Mouse (Mus musculus) midbrain, embryonic 13.5 days (tissue): Measurements from ENCODE around the gene Krt77. TPM values are rescaled to one million over a fixed set of nuclear protein-coding genes. Genes with fewer than 3 reads are reported as not detected.

Experiments used
- ATAC-seq: fragments of 200-750 bp; cut with Nextera tagmentation; 2 replicates; pipeline ENCODE4 v1.8.0; 2017; ENCODE audit warnings: mild to moderate bottlenecking, moderate TSS enrichment, moderate library complexity
- H3K27ac ChIP-seq: fragments of 300-500 bp; sonication (generic); 2 replicates; pipeline ENCODE4 v1.5.1; 2015; ENCODE audit warnings: inconsistent platforms, mild to moderate bottlenecking, moderate library complexity
- H3K27me3 ChIP-seq: fragments of 300-500 bp; sonication (generic); 2 replicates; pipeline ENCODE4 v1.6.1; 2015; ENCODE audit warnings: mild to moderate bottlenecking, inconsistent platforms
- H3K36me3 ChIP-seq: fragments of 300-500 bp; sonication (generic); 2 replicates; pipeline ENCODE4 v1.6.1; 2015; ENCODE audit warnings: mild to moderate bottlenecking, inconsistent platforms
- H3K4me1 ChIP-seq: fragments of 300-500 bp; sonication (generic); replicated peaks from 2 replicates; pipeline ENCODE4 v1.6.1; 2015; ENCODE audit warnings: inconsistent platforms
- H3K4me2 ChIP-seq: fragments of 300-500 bp; sonication (generic); replicated peaks from 2 replicates; pipeline ENCODE4 v1.6.1; 2015; ENCODE audit warnings: moderate library complexity, mild to moderate bottlenecking, inconsistent platforms
- H3K4me3 ChIP-seq: fragments of 300-500 bp; sonication (generic); replicated peaks from 2 replicates; pipeline ENCODE4 v1.5.1; 2015; ENCODE audit warnings: mild to moderate bottlenecking, inconsistent platforms
- H3K9ac ChIP-seq: fragments of 300-500 bp; sonication (generic); replicated peaks from 2 replicates; pipeline ENCODE4 v1.6.1; 2015; ENCODE audit warnings: mild to moderate bottlenecking, inconsistent platforms
- H3K9me3 ChIP-seq: fragments of 300-500 bp; sonication (generic); 2 replicates; pipeline ENCODE4 v1.6.1; 2016; ENCODE audit warnings: mild to moderate bottlenecking, inconsistent platforms
- WGBS: fragments of 180-500 bp; shearing (Covaris S2); methylation state at CpG from one replicate; pipeline ENCODE4 v1.1.7; 2015; 5-methylcytosine and 5-hydroxymethylcytosine counted together
- polyA plus RNA-seq: library from polyadenylated mRNA; unstranded; fragments of >200 nt; fragmentation: Nextera tagmentation; extraction: Ambion mirVana; gene quantifications from 2 replicates; pipeline ENCODE4 v1.2.1, GENCODE M21; 2015

The Krt77 gene
- 0.15 TPM in 1 of 2 replicates, not detected in the other for polyA plus RNA-seq

DNA sequence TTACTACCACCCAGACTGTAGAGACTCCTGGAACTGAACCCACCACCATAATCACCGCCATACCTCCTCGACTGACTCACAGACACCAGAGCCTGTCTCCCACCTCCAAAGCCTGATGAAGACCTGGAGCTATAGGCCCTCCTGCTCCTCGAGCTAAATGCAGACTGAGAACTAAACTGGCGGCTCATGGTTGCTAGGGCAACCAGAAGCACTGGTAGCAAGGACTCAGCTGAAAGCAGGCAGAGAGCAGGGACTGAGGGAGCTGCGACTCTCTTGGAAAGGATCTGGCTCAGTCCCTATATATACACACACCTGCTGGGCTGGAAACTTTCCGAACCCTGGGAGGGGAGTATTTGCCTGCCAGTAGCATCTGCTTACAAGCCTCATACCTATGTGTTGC is at the start of gene Krt77:
Gene Krt77 (minus strand): TSS at position 275 of the 400 bp plus-strand sequence.
- no peaks in the 10 kb centered on the region for H3K36me3 ChIP-seq
- no peaks in the 10 kb centered on the region for H3K27me3 ChIP-seq
- H3K27ac ChIP-seq, result 0 out of 2 replicates have a peak within 1 kb of the TSS, but pooled peaks have one; percentile 19
- WGBS, result 30% methylated on average over 6 of the region's 6 CpGs
- H3K4me1 ChIP-seq, result peaks cover 6% of the 10 kb centered on the region; the same call in 1 of the 2 replicates
- no peak for ATAC-seq
- no peak within 1 kb of the TSS for H3K4me3 ChIP-seq
- H3K9ac ChIP-seq, result no peak within 1 kb of the TSS
- H3K4me2 ChIP-seq, result no peak within 1 kb of the TSS
- no peaks in the 10 kb centered on the region for H3K9me3 ChIP-seq

- Histone ChIP-seq H3K27ac (no peak overlapping the region), H3K27me3 (no peaks in the 10 kb centered on the region), H3K4me1 (no peaks in the 10 kb centered on the region), H3K9me3 (no peaks in the 10 kb centered on the region), H3K9ac (no peak overlapping the region), H3K36me3 (no peaks in the 10 kb centered on the region), H3K4me2 (no peak overlapping the region), H3K4me3 (no peak overlapping the region)
- 76% methylated on average over 2 of the region's 2 CpGs for WGBS
- ATAC-seq, result no peak
Measured at GRCm38 (mm10) chr15:101916072-101916471, 46.6 kb upstream of the Krt77 start.

- no peak overlapping the region for H3K9ac ChIP-seq
- H3K4me2 ChIP-seq, result no peak overlapping the region
- 77% methylated on average over 5 of the region's 5 CpGs for WGBS
- H3K36me3 ChIP-seq, result no peaks in the 10 kb centered on the region
- 0 out of 2 replicates have a peak, but pooled peaks cover 4% of the 10 kb centered on the region for H3K4me1 ChIP-seq
- no peak overlapping the region for H3K27ac ChIP-seq
- no peak overlapping the region for H3K4me3 ChIP-seq
- H3K9me3 ChIP-seq, result no peaks in the 10 kb centered on the region
- H3K27me3 ChIP-seq, result no peaks in the 10 kb centered on the region
- ATAC-seq, result no peak
Measured at GRCm38 (mm10) chr15:101904849-101905248, 35.3 kb upstream of the Krt77 start.

- Histone ChIP-seq H3K27ac (no peak overlapping the region), H3K4me2 (no peak overlapping the region), H3K4me3 (no peak overlapping the region), H3K4me1 (0 out of 2 replicates have a peak, but pooled peaks cover 4% of the 10 kb centered on the region), H3K27me3 (no peaks in the 10 kb centered on the region), H3K9me3 (no peaks in the 10 kb centered on the region), H3K36me3 (no peaks in the 10 kb centered on the region), H3K9ac (no peak overlapping the region)
- ATAC-seq, result no peak
- WGBS, result 54% methylated on average over 12 of the region's 12 CpGs
Measured at GRCm38 (mm10) chr15:101902171-101903149, 33.0 kb upstream of the Krt77 start.

DNA sequence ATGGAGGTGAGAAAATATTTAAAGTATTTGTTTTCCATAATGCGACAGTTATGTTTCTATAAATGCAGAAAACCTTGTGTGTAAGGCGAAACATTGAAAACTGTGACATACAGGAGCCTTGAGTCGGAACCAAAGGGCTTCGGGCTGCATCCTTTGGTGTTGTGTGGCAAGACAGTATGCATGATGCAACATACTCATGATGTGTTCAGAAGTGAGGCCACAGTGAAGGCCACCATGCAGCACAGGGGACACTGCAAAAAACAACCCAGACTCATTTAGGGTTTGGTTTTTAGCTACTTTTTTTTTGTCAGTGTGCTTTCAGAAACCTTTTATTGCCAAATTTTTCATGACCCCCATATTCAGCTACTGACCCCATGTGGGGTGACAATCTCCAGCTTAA is 25.7 kb upstream of the Krt77 start:
- Histone ChIP-seq H3K36me3 (no peaks in the 10 kb centered on the region), H3K27me3 (no peaks in the 10 kb centered on the region), H3K4me2 (no peak overlapping the region), H3K4me1 (no peaks in the 10 kb centered on the region), H3K4me3 (no peak overlapping the region), H3K27ac (no peak overlapping the region), H3K9ac (no peak overlapping the region), H3K9me3 (no peaks in the 10 kb centered on the region)
- ATAC-seq, result no peak
- 90% methylated on average over 4 of the region's 4 CpGs for WGBS

GRCm38 (mm10) chr15:101892820-101893219 is 23.3 kb upstream of the Krt77 start, which contains the start of gene Krt76:
Gene Krt76, minus strand, starts transcription at chr15:101892920.
- 0 out of 2 replicates have a peak, but pooled peaks cover 5% of the 10 kb centered on the region for H3K27me3 ChIP-seq
- no peak for ATAC-seq
- no peak within 1 kb of the TSS for H3K27ac ChIP-seq
- H3K9me3 ChIP-seq, result no peaks in the 10 kb centered on the region
- no peak within 1 kb of the TSS for H3K9ac ChIP-seq
- no peak within 1 kb of the TSS for H3K4me2 ChIP-seq
- H3K4me1 ChIP-seq, result no peaks in the 10 kb centered on the region
- WGBS, result 70% methylated on average over 4 of the region's 4 CpGs
- no peak within 1 kb of the TSS for H3K4me3 ChIP-seq
- no peaks in the 10 kb centered on the region for H3K36me3 ChIP-seq

- Histone ChIP-seq H3K9ac (no peak overlapping the region), H3K27ac (no peak overlapping the region), H3K4me3 (no peak overlapping the region), H3K4me2 (no peak overlapping the region), H3K36me3 (no peaks in the 10 kb centered on the region), H3K27me3 (0 out of 2 replicates have a peak, but pooled peaks cover 4% of the 10 kb centered on the region), H3K9me3 (no peaks in the 10 kb centered on the region), H3K4me1 (no peaks in the 10 kb centered on the region)
- no peak for ATAC-seq
- WGBS, result 25% methylated on average over 11 of the region's 11 CpGs
Measured at GRCm38 (mm10) chr15:101879776-101880175, 10.3 kb upstream of the Krt77 start.

DNA sequence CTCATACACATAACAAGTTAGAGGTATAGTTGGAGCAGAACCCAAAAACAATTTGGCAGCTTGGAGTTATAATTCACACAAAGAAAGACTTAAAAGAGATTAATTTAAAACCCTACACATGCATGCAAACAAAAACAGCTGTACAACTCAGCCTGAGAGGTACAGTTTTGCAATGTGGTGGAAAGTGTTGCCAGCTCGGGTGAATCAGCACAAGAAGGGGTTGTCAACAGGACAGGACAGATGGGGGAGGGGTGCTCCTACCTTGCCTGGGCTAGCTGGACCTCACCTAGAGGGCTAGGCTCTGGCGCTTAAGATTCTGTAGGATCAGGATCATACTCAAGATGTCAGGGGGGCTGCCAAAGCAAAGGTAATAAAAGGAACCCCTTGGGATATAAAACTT is 8.5 kb upstream of the Krt77 start:
- no peak for ATAC-seq
- H3K9ac ChIP-seq, result no peak overlapping the region
- no peaks in the 10 kb centered on the region for H3K4me1 ChIP-seq
- no peaks in the 10 kb centered on the region for H3K36me3 ChIP-seq
- no peak overlapping the region for H3K4me2 ChIP-seq
- no peak overlapping the region for H3K27ac ChIP-seq
- 65% methylated on average over 2 of the region's 2 CpGs for WGBS
- H3K9me3 ChIP-seq, result no peaks in the 10 kb centered on the region
- no peak overlapping the region for H3K4me3 ChIP-seq
- H3K27me3 ChIP-seq, result 0 out of 2 replicates have a peak, but pooled peaks cover 4% of the 10 kb centered on the region

GRCm38 (mm10) chr15:101874383-101874782 is 4.9 kb upstream of the Krt77 start:
- Histone ChIP-seq H3K27ac (no peak overlapping the region), H3K4me3 (no peak overlapping the region), H3K9me3 (no peaks in the 10 kb centered on the region), H3K9ac (no peak overlapping the region), H3K4me2 (no peak overlapping the region), H3K4me1 (peaks cover 4% of the 10 kb centered on the region; the same call in 1 of the 2 replicates), H3K27me3 (0 out of 2 replicates have a peak, but pooled peaks cover 4% of the 10 kb centered on the region), H3K36me3 (no peaks in the 10 kb centered on the region)
- WGBS, result 90% methylated on average over 1 of the region's 1 CpGs
- no peak for ATAC-seq

- Histone ChIP-seq H3K4me2 (no peak overlapping the region), H3K36me3 (no peaks in the 10 kb centered on the region), H3K27ac (no peak overlapping the region), H3K9ac (no peak overlapping the region), H3K4me1 (peaks cover 6% of the 10 kb centered on the region; the same call in 1 of the 2 replicates), H3K4me3 (no peak overlapping the region), H3K27me3 (0 out of 2 replicates have a peak, but pooled peaks cover 4% of the 10 kb centered on the region), H3K9me3 (no peaks in the 10 kb centered on the region)
- ATAC-seq, result no peak
- WGBS, result 60% methylated on average over 4 of the region's 4 CpGs
Measured at GRCm38 (mm10) chr15:101873231-101873630, 3.7 kb upstream of the Krt77 start.

DNA sequence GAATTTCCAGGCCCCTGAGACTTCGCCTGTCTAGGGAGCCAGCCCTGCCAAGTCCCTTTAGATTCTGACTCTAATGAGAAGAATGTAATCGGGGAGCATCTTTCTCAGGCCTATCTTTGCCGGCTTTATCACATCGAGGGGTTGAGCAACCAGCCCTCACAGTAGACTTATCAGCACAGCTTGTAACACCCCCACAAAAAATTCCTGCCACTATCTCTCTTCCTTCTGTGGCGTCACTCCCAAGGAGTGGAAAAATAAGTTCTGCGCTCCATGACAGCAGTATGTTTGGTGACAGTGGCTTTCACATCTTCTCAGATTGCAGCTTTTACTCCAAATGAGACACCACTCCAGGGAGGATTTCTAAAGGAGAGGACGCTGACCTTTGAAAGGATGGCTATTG is 2.8 kb downstream of the Krt77 start:
- Histone ChIP-seq H3K36me3 (no peaks in the 10 kb centered on the region), H3K27ac (no peak overlapping the region), H3K9me3 (no peaks in the 10 kb centered on the region), H3K4me2 (no peak overlapping the region), H3K4me3 (no peak overlapping the region), H3K4me1 (peaks cover 6% of the 10 kb centered on the region; the same call in 1 of the 2 replicates), H3K27me3 (no peaks in the 10 kb centered on the region), H3K9ac (no peak overlapping the region)
- no peak for ATAC-seq
- 87% methylated on average over 7 of the region's 7 CpGs for WGBS
